Mouse (Mus musculus) adrenal gland, postnatal 36 days (tissue): ENCODE results near the gene Fbxl16. TPM values are rescaled to one million over a fixed set of nuclear protein-coding genes. Genes with fewer than 3 reads are reported as not detected.
"Not testable (repeated sequence)": the region's sequence is repeated elsewhere in the genome, so short reads cannot be mapped to it uniquely, and the experiment has no call there.

Experiments used
- DNase-seq, 2 experiments: peaks; one replicate each; pipeline ENCODE4 v3.0.0; 2021; ENCODE audit warnings: mixed read lengths in 1 of 2
- total RNA-seq, 2 experiments: library from RNA; stranded (reverse); gene quantifications; 2 replicates each; pipeline ENCODE4 v1.2.3; 2021

The Fbxl16 gene
- total RNA-seq, 2 experiments from 2014 or later: 19.4 to 34.2 TPM

DNA sequence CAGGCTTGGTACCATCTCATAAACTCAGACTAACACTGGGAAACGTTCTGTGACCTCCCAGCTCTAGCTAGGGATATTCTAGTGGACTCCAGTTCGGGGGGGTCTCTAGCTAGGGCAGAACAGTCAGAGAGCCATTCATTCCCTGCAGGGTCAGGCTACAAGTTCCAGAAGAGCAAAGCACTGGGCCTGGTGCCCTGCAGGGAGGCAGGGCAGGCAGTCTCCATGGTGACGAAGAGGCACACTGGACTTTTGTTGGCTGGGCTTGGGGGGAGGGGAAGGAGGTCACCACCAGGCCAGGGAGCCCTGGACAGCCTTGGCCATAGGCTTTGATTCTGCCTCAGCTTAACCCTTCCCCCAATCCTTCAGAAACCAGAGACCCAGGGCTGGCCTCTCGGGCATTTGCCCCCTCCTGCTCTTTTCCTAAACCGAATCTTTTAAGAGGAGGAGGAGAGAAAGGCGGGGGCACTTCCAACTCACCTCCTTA is 13.2 kb upstream of the Fbxl16 start, which contains the start of gene AC134908.4:
Gene AC134908.4 (minus strand): TSS at position 51 of the 484 bp plus-strand sequence.
- peak; percentile 46 to 61 for DNase-seq

- peak; percentile 71 to 75 for DNase-seq
These were observed 12.6 kb upstream of the Fbxl16 start for GRCm38 (mm10) chr17:25796211-25796771.

DNA sequence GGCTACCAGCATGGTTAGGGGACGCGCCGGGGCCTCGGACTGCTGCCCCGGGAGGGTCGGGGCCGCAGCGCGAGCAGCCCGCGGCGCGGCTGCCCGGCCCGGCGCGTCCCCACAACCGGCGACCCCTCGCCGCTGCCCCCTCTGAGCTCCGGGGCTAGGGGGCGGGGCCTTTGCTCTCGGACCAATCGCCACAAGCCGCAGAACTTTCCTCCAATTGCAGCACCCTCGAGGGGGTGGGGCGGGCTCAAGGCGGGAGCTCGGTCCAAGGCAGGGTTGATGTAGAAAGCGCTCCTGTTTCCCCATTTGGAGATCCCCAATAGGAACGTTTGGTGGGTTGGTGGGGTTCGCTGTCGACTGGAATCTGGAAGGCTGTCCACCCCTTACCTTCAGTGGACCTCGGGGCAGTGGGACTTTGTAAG is 11.9 kb upstream of the Fbxl16 start, which contains the start of gene Metrn:
Gene Metrn (minus strand): TSS at position 186 of the 419 bp plus-strand sequence.
- DNase-seq: peak; percentile 93 to 97

DNA sequence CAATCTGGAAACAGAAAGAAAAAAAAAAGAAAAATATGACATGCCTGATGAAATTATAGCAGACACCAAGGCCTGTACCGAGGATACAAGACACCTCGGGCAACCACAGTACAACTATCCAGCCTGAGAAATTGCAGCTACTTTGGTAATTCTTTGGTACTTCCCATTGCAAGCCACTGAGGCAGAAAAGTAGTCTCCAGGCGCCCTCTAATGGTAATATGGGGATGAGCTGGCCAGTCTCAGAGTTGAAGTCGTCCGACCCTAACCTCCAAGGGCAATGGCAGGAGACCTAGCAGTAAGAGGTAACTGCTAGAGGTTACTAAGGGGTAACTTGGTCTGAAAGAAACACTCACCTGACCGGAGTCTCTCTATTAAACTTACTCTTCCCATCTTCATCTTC is 7.9 kb upstream of the Fbxl16 start:
- DNase-seq: peak; percentile 64 to 71

DNA sequence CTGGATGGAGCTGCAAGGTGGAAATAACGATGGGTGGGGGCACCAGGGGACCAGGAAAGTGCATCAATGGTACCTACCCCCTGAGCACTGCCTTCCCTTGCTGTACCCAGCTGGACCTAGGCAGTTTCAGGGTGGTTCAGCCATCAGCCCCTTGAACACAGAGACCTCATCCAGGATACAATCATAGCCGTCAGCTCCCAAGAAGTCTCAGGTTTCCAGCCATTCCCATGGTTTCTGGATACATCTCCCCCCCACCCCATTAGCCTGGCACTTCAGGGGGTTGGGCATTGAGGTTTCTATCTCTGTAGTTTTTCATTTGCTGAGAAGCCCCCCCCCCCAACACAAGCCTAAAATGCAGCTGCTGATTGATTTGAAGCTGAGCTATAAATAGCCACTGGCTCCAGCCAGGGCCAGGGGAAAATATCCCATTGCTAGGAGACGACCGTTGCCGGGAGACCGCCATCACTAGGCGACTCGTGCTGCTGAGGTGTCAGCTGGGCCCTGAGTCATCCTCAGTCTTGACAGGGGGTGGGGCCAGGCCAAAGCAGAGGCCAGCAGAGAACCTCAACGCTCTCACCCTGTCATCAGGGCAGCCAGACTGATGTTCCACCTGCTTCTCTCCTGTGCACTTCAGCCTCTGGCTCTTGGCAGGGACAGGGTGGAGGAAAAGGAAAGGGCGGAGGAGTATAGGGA is 5.9 kb upstream of the Fbxl16 start:
- peak; percentile 91 for DNase-seq

DNA sequence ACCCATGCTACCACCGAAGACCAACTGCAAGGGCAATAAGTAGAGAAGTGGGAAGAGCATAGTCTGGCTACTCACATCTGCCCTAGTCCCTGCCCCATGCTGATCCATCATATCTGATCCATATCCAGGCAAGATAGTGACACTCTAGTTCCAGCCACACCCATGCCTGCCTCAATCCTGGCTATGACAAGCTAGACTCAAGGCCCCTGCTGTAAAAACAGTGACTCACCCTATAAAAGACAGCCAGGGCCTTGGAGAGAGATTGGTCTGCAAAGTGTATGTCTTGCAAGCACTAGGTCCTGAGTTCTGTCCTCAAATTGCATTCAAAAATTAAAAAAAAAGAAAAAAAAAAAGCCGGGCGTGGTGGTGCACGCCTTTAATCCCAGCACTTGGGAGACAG is 2.4 kb upstream of the Fbxl16 start:
- DNase-seq: peak; percentile 64 to 70

DNA sequence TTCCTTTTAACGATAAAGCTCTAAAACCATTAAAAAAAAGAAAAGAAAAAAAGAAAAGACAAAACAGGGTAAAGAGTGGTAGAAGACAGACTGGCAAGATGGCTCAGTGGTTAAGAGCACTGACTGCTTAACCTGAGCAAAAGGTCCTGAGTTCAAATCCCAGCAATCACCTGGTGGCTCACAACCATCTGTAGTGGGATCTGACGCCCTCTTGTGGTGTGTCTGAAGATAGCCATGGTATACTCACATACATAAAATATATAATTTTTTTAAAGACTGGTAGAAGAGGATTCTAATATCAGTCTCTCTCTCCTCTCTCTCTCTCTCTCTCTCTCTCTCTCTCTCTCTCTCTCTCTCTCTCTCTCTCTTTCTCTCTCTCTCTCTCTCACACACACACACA is 1.4 kb upstream of the Fbxl16 start:
- not testable (repeated sequence) for DNase-seq

DNA sequence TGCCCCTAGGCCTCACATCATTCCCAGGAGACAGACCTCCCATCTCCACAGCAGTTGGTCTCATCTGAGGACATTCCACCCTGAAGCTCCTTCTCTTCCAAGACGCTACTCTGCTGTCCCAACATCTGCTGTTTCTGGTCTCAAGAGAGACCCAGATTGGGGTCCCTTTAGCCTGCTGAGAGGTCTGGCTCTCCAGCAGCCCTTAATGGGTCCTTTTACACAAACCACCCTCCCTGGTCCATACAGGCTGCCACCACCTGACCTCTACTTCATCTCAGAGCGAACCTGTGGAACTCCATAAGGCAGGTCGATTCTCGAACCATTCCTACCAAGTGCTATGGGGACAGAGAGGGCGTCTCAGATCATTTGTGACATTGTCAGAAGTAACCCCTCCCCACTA is 857 bp upstream of the Fbxl16 start:
- DNase-seq: no peak

DNA sequence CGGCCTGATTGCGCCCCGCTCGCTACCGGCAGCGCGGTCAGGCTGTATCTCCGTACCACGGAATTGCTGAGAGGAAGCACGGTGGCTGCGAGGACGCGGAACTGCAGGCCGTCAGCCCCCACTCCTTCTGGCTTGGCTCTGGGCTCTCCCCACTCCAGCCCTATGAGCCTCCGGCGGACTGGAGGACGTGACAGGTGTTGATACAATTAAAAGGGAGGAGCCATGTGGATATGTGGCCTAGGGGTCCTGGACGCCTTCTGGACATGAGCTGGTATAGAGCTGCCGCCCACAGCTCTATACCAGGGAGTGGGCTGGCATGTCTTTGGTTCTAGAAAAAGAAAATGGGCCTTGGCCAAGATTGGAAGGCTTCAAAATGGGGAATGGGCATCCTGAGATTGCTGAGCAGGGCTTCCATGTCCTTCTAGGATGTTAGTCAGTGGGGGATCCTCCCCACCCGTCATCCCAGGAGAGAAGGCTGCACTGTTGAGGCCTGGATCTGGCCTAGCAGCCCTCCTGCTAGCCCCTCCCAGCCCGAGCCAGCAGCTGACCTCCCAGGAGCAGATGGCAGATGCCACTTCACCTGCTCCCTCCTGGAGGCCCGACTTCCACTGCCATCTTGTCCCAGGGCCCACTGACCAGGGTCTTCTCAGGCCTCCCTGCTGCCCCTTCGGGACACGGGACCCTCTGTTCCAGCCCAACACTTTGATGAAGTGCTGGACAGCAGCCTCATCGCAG is 888 bp downstream of the Fbxl16 start:
- no peak for DNase-seq

GRCm38 (mm10) chr17:25810890-25811289 is 2.0 kb downstream of the Fbxl16 start:
- no peak for DNase-seq

GRCm38 (mm10) chr17:25813471-25813870 is 4.6 kb downstream of the Fbxl16 start:
- DNase-seq: peak; percentile 92 to 94

- peak; percentile 37 to 74 for DNase-seq
These were observed 8.8 kb downstream of the Fbxl16 start for GRCm38 (mm10) chr17:25817662-25818061.

DNA sequence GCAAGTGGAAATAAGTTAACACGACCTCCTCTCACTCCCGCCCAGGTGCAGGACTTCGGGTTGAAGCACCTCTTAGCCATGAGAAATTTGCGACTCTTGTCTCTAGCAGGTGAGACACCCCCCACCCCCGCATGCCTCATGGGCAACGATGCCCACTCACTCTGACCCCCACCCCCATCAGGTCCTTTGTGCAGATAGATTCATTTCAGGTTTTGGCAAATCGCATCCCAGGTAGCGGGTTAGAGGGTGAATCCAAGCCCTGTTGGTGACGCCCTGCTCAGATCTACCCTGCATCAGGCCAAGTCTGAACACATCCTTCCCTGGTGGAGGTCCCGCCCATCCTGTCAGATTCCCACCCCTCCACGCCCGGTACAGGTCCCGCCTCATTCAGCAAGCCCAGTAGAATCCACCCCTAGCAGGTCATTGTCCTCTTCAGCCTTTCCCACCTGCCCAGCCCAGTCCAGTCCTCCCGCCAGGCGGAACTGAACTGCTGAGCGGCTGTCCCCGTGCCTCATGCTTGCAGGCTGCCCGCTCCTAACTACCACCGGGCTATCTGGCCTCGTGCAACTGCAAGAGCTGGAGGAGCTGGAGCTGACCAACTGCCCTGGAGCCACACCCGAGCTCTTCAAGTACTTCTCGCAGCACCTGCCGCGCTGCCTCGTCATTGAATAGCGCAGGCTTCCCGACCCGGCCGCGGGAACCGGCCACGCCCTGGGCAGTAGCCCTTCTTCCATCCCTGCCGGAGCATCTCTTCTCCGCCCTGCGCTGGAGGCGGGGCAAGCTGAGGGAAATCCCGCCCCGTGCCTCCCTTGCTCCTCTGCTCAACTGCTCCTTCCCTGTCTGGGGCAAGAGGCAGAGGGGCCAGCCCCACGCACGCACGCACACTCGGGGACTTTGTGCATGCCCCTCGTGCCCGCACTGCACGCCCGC is 10.2 kb downstream of the Fbxl16 start:
- DNase-seq: no peak

DNA sequence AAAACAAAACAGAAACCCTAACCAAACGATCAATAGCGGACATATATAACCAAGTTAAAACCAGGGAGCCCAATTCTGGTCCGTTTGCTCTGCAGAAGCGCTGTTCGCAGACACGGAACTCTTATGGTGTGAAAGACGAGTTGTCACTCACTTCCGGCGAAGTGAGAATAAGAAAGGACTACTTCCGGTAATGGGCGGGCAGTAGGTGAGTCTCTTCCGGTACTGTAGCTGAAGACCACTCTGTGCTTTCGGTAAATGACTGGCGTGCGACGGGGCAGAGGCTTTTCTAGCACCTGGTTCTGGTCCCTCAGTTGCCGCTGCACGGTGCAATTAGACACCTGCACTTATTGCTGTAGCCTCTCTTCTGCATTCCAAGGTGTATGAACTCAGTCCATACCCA is 14.6 kb downstream of the Fbxl16 start, which contains the start of gene Wdr24:
Gene Wdr24 (plus strand): TSS at position 176 of the 400 bp plus-strand sequence.
- peak; percentile 67 to 75 for DNase-seq

DNA sequence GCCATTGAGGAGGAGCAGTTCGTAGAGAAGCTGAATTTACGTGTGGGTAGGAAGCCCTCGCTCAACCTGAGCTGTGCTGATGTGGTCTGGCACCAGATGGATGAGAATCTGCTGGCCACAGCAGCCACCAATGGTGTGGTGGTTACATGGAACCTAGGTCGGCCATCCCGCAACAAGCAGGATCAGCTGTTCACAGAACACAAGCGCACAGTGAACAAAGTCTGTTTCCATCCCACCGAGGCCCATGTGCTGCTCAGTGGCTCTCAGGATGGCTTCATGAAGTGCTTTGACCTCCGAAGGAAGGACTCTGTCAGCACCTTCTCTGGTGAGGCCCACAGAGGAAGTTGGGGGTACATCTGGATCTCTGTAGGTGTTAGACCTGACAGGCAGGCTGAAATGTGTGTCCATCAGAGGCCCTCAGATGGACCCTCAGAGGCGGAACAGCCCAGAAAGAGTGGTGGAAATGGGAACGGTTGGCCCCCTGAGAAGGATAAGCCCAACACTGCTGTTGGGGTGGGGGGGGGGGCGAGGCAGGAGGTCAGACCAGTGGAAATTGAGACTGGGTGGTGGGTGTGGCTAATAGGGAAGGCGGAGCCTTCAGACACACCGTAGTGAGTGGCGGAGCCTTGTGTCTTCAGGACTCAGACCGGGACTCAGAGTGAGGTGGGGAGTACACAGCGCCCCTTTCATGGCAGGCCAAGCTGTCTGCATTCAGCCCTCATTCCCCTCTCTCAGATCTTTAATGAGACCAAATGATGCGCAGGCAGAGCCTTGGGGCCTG is 15.7 kb downstream of the Fbxl16 start:
- DNase-seq: no peak

DNA sequence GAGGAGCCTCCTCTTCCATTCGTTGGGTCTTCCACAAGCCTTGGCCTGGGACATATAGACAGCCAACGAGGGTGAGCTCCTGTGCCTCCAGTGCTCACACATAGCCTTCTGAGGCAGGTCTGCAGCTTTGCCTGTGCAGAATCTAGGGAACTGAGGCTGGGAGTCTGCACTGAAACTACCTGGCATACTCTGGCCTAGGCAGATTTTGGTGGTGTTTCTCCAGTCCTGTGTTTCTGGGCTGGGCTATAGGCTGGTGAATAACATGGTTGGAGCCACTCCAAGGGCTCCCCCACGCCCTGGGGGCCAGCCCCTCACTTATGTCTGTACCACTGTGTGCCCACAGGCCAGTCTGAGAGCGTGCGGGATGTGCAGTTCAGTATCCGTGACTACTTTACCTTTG is 16.4 kb downstream of the Fbxl16 start:
- DNase-seq: no peak

DNA sequence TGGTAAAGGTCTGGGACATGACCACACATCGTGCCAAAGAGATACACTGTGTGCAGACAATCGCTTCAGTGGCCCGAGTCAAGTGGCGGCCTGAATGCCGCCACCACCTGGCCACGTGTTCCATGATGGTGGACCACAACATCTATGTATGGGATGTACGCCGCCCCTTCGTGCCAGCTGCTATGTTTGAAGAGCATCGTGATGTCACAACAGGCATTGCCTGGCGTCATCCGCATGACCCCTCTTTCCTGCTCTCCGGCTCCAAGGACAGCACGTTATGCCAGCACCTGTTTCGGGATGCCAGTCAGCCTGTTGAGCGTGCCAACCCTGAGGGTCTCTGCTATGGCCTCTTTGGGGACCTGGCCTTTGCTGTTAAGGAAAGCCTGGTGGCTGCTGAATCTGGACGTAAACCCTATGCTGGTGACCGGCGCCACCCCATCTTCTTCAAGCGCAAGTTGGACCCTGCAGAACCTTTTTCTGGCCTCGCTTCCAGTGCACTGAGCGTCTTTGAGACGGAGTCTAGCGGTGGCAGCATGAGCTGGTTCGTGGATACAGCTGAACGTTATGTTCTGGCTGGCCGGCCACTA is 17.2 kb downstream of the Fbxl16 start:
- DNase-seq: no peak

GRCm38 (mm10) chr17:25827011-25827410 is 18.1 kb downstream of the Fbxl16 start:
- no peak for DNase-seq

DNA sequence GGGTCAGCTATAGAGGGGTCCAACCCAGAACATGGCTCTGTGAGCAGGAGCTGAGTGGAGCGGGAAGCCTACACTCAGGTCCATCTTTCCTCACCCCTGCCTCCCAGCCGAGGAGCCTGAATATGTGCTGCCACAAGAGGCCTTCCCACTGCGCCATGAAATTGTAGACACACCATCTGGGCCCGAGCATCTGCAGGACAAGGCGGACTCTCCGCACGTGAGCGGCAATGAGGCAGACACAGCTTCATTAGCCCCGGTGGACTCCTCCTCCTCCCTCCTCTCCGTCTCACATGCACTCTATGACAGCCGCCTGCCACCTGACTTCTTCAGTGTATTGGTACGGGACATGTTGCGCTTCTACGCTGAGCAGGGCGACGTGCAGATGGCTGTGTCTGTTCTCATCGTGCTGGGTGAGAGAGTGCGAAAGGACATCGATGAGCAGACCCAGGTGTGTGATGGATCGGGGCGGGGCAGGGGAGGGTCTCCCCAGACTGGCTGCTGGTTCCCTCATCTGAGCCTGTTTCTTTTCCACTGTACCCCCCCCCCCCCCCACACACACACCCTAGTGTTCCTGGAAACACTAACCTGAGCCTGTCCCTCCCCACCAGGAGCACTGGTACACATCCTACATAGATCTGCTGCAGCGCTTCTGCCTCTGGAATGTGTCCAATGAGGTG is 18.8 kb downstream of the Fbxl16 start:
- no peak for DNase-seq

DNA sequence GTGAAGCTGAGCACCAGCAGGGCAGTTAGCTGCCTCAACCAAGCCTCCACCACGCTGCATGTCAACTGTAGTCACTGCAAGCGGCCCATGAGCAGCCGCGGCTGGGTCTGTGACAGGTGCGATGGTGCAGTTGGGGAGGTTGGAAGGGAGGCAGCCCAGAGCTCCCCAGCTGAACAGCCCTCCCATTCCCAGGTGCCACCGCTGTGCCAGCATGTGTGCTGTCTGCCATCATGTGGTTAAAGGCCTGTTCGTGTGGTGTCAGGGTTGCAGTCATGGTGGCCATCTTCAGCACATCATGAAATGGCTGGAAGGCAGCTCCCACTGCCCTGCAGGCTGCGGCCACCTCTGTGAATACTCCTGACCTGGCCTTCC is 19.3 kb downstream of the Fbxl16 start:
- DNase-seq: no peak
